Mouse (Mus musculus) testis, adult 2 months (tissue): ENCODE measurements around the gene Mrtfa. TPM values are rescaled to one million over a fixed set of nuclear protein-coding genes. Genes with fewer than 3 reads are reported as not detected.

ENCODE experiments used
- H3K27ac ChIP-seq: fragments of 200-500 bp; 2 replicates; pipeline ENCODE4 v1.5.1; 2012; ENCODE audit warnings: low read depth, low read length; ENCODE audit not compliant: control insufficient read depth, insufficient read depth
- H3K27me3 ChIP-seq: fragments of 200-500 bp; 2 replicates; pipeline ENCODE4 v1.6.1; 2012; ENCODE audit warnings: mild to moderate bottlenecking, low read length, moderate library complexity; ENCODE audit not compliant: control insufficient read depth, insufficient read depth
- H3K36me3 ChIP-seq: fragments of 200-500 bp; 2 replicates; pipeline ENCODE4 v1.6.1; 2012; ENCODE audit warnings: mild to moderate bottlenecking, low read length; ENCODE audit not compliant: control insufficient read depth, insufficient read depth
- H3K4me1 ChIP-seq: fragments of 200-500 bp; 2 replicates; pipeline ENCODE4 v1.6.1; 2012; ENCODE audit warnings: low read length; ENCODE audit not compliant: control insufficient read depth, insufficient read depth
- H3K4me3 ChIP-seq: fragments of 200-500 bp; 2 replicates; pipeline ENCODE4 v1.5.1; 2012; ENCODE audit warnings: low read depth, mild to moderate bottlenecking, low read length, moderate library complexity, mixed read lengths; ENCODE audit not compliant: control insufficient read depth
- CTCF ChIP-seq: fragments of 200-500 bp; IDR thresholded peaks from 2 replicates; pipeline ENCODE4 v1.5.1; 2012; ENCODE audit warnings: low read depth, mild to moderate bottlenecking, inconsistent platforms, low read length, moderate library complexity; ENCODE audit not compliant: control insufficient read depth, insufficient read depth, insufficient replicate concordance
- POLR2A ChIP-seq: fragments of 200-500 bp; IDR thresholded peaks from 2 replicates; pipeline ENCODE4 v1.6.1; 2012; ENCODE audit warnings: low read depth, mild to moderate bottlenecking, inconsistent platforms, low read length, moderate library complexity; ENCODE audit not compliant: control insufficient read depth
- polyA plus RNA-seq: library from polyadenylated mRNA; depleted of rRNA; stranded (reverse); fragments of >200 nt; gene quantifications from 2 replicates; pipeline ENCODE4 v1.2.3, GENCODE M21; 2012

Gene Mrtfa
- polyA plus RNA-seq, 1 experiment: 26.8 TPM

DNA sequence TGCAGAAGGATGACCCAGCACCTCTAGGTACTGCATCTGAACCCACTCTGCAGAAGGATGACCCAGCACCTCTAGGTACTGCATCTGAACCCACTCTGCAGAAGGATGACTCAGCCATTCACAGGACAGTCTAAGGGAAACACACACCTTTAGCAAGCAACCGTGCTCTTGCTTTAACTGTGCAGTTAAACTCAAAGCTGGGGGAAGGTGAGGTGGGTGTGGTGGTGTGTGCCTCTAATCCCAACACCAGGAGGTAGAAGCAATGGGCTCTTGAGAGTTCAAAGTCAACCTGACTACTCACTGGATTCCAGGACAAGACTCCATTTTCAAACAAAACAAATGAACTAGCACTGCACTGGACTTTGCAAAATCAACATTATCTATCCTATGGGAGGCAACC, 5.6 kb downstream of the Mrtfa start:
- Histone ChIP-seq H3K27me3 (no peaks in the 10 kb centered on the region), H3K27ac (no peak overlapping the region), H3K4me3 (no peak overlapping the region), H3K4me1 (peaks cover 3% of the 10 kb centered on the region), H3K36me3 (no peaks in the 10 kb centered on the region)
- TF ChIP-seq POLR2A: no peak
- no peak for TF ChIP-seq CTCF

- TF ChIP-seq POLR2A: no peak
- no peak for TF ChIP-seq CTCF
- Histone ChIP-seq H3K4me3 (no peak overlapping the region), H3K4me1 (no peaks in the 10 kb centered on the region; the same call in 1 of the 2 replicates), H3K36me3 (no peaks in the 10 kb centered on the region), H3K27ac (no peak overlapping the region), H3K27me3 (no peaks in the 10 kb centered on the region)
Observed at GRCm38 (mm10) chr15:81181233-81181632, 9.3 kb downstream of the Mrtfa start.

DNA sequence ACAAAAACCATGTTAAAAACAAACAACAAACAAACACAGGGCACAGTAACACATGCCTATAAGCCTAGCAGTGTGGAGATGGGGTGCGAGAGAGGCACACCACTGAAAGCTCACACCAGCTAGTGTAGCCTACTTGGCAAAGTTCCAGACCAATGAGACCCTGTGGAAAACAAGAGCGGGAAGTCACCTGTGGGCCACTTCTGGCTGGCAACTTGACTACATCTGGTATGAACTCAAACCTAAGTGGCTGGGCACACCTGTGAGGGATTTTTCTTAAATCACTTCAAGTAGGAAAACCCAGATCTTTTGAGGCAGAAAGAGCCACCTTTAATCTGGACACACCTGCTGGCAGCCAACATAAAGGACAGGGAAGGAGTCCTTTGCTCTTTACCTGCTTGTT, 11.0 kb downstream of the Mrtfa start:
- no peak for TF ChIP-seq CTCF
- no peak for TF ChIP-seq POLR2A

GRCm38 (mm10) chr15:81178703-81179102, 11.9 kb downstream of the Mrtfa start:
- H3K27me3 ChIP-seq: no peaks in the 10 kb centered on the region
- H3K4me3 ChIP-seq: no peak overlapping the region
- peaks cover 3% of the 10 kb centered on the region; the same call in 1 of the 2 replicates for H3K4me1 ChIP-seq
- TF ChIP-seq POLR2A (no peak), CTCF (no peak)
- H3K27ac ChIP-seq: no peak overlapping the region
- H3K36me3 ChIP-seq: no peaks in the 10 kb centered on the region

More for the DNA sequence above, 11.0 kb downstream of the Mrtfa start:
- no peaks in the 10 kb centered on the region for H3K27me3 ChIP-seq
- H3K4me1 ChIP-seq: peaks cover 3% of the 10 kb centered on the region; the same call in 1 of the 2 replicates
- no peaks in the 10 kb centered on the region for H3K36me3 ChIP-seq
- H3K4me3 ChIP-seq: no peak overlapping the region
- no peak overlapping the region for H3K27ac ChIP-seq

- Histone ChIP-seq H3K4me1 (peaks cover 3% of the 10 kb centered on the region; the same call in 1 of the 2 replicates), H3K4me3 (no peak overlapping the region), H3K27ac (no peak overlapping the region), H3K27me3 (no peaks in the 10 kb centered on the region), H3K36me3 (no peaks in the 10 kb centered on the region)
- TF ChIP-seq CTCF (no peak), POLR2A (no peak)
Observed at GRCm38 (mm10) chr15:81177860-81178259, 12.7 kb downstream of the Mrtfa start.

DNA sequence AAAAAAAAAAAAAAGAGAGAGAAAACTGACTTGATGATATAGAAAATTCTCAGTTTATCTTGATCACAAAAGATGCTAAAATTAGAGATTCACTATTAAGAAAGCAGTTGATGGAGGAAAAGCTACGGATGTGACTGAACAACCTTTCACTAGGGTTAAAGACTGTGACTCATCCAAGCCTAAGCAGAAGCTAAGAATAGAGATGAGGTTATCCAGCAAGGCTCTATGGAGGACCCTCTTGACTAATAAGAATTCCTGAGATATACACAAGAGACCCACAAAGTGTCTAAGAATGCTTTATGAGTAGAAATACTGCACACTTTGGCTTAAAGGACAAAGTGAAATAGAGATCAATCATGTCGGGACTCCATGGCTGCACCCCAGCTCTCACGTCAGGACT, 14.9 kb downstream of the Mrtfa start:
- TF ChIP-seq CTCF (no peak), POLR2A (no peak)
- Histone ChIP-seq H3K36me3 (no peaks in the 10 kb centered on the region; the same call in 1 of the 2 replicates), H3K4me1 (peaks cover 3% of the 10 kb centered on the region; the same call in 1 of the 2 replicates), H3K27me3 (no peaks in the 10 kb centered on the region), H3K4me3 (no peak overlapping the region), H3K27ac (no peak overlapping the region)

- peaks cover 3% of the 10 kb centered on the region; the same call in 1 of the 2 replicates for H3K4me1 ChIP-seq
- H3K27ac ChIP-seq: no peak overlapping the region
- H3K4me3 ChIP-seq: no peak overlapping the region
- H3K36me3 ChIP-seq: no peaks in the 10 kb centered on the region; the same call in 1 of the 2 replicates
- no peaks in the 10 kb centered on the region for H3K27me3 ChIP-seq
- TF ChIP-seq CTCF: no peak
- no peak for TF ChIP-seq POLR2A
Observed at GRCm38 (mm10) chr15:81172259-81172658, 18.3 kb downstream of the Mrtfa start.
